Mouse (Mus musculus) heart, postnatal 4 days (tissue): ENCODE results near the gene Bmp7. TPM values are rescaled to one million over a fixed set of nuclear protein-coding genes. Genes with fewer than 3 reads are reported as not detected.
A peak's percentile ranks its signal among the peaks of the same experiment; 100 is the strongest.

ENCODE experiments used
- DNase-seq: peaks from one replicate; pipeline ENCODE4 v3.0.0; 2021
- microRNA-seq, 2 experiments: library from miRNA; unstranded; fragments of <30 nt; microRNA quantifications; one replicate each; pipeline ENCODE4 v1.2.0; 2021 to 2022
- total RNA-seq, 2 experiments: library from RNA; stranded (reverse); gene quantifications; 2 replicates each; pipeline ENCODE4 v1.2.3; 2021

Gene Bmp7
- total RNA-seq, 2 experiments from 2014 or later, result 16.1 to 20.1 TPM

GRCm38 (mm10) chr2:172848193-172848592 is 91.9 kb downstream of the Bmp7 start:
- DNase-seq, result peak; percentile 29

GRCm38 (mm10) chr2:172846311-172846575 is 93.9 kb downstream of the Bmp7 start:
- no peak for DNase-seq

- no peak for DNase-seq
Observed at GRCm38 (mm10) chr2:172845536-172846310, 94.4 kb downstream of the Bmp7 start.

GRCm38 (mm10) chr2:172843903-172844302 is 96.2 kb downstream of the Bmp7 start:
- DNase-seq, result no peak

- no peak for DNase-seq
Observed at GRCm38 (mm10) chr2:172842306-172842705, 97.8 kb downstream of the Bmp7 start.

GRCm38 (mm10) chr2:172840905-172841750 is 99.0 kb downstream of the Bmp7 start:
- DNase-seq, result no peak

GRCm38 (mm10) chr2:172839317-172839980 is 100.7 kb downstream of the Bmp7 start:
- DNase-seq, result no peak

GRCm38 (mm10) chr2:172836516-172836915 is 103.6 kb downstream of the Bmp7 start:
- DNase-seq, result no peak

- DNase-seq, result peak; percentile 74
Observed at GRCm38 (mm10) chr2:172833196-172833595, 106.9 kb downstream of the Bmp7 start.

- peak; percentile 92 for DNase-seq
Observed at GRCm38 (mm10) chr2:172831762-172832161, 108.4 kb downstream of the Bmp7 start.

- DNase-seq, result peak; percentile 94
Observed at GRCm38 (mm10) chr2:172831133-172831532, 109.0 kb downstream of the Bmp7 start.

- no peak for DNase-seq
Observed at GRCm38 (mm10) chr2:172828229-172828628, 111.9 kb downstream of the Bmp7 start.

- DNase-seq, result peak; percentile 30
Observed at GRCm38 (mm10) chr2:172827564-172827963, 112.6 kb downstream of the Bmp7 start.

GRCm38 (mm10) chr2:172825785-172826145 is 114.4 kb downstream of the Bmp7 start:
- no peak for DNase-seq

- peak; percentile 80 for DNase-seq
Observed at GRCm38 (mm10) chr2:172824906-172825784, 115.0 kb downstream of the Bmp7 start.

- DNase-seq, result no peak
Observed at GRCm38 (mm10) chr2:172818631-172819230, 121.4 kb downstream of the Bmp7 start.

Small RNA genes within 50 kb of the gene (microRNA-seq; reads per million reads assigned to microRNA genes)
- 0 reads per million in 2 experiments for gene Gm22773

Other genes starting within 250 kb of the Bmp7 start
- gene Spo11, start 37.4 kb upstream of the Bmp7 start, total RNA-seq, result not detected
- 10 to 100 TPM; 55.9 to 60.3 TPM for gene Rae1, start 59.8 kb upstream of the Bmp7 start, total RNA-seq
- gene Rbm38, start 80.2 kb upstream of the Bmp7 start, total RNA-seq, result 100 to 1,000 TPM; 112 to 126 TPM
- under 1 TPM; 0.14 TPM for gene Ctcfl, start 179.2 kb upstream of the Bmp7 start, total RNA-seq
- gene Pck1, start 212.7 kb upstream of the Bmp7 start, total RNA-seq, result 1 to 10 TPM; 4.6 to 5.4 TPM